Comparison of ENCODE assay signal across 13 mouse cellular contexts in genomic region chr5:133983249-133983966, GRCm38 (mm10).
A peak's percentile ranks its signal among the peaks of the same experiment; 100 is the strongest.
DNase-seq lines count a peak whose midpoint lies in the region; ATAC-seq lines count a peak whose summit lies in the region.
"Had no signal": no experiment of that assay in that cellular context is flagged by ENCODE, and none has a peak within 500 bp of the region (broad histone marks: within the 10 kb centered on the region; RNA-seq: fewer than 3 reads in every experiment).

No protein-coding gene starts in this region.

- peak overlapping the region; percentile 18; the same call in 1 of the 2 replicates for H3K4me2 ChIP-seq in hindbrain, embryonic 15.5 days
- peak overlapping the region; percentile 32 for H3K4me2 ChIP-seq in neural tube, embryonic 13.5 days
- H3K4me2 ChIP-seq: limb, embryonic 12.5 days; stomach, embryonic 15.5 days had no signal

- H3K4me3 ChIP-seq in forebrain, embryonic 10.5 days: 0 out of 2 replicates have a peak overlapping the region, but pooled peaks have one; percentile 11
- H3K4me3 ChIP-seq in hindbrain, embryonic 15.5 days: no peak overlapping the region
- H3K4me3 ChIP-seq in neural tube, embryonic 13.5 days: no peak overlapping the region
- H3K4me3 ChIP-seq: limb, embryonic 12.5 days; stomach, embryonic 15.5 days had no signal

- peak; percentile 61 for DNase-seq in embryo, embryonic 10 days (ENCODE audit: low spot score)
- peak; percentile 64 for DNase-seq in forebrain, embryonic 10.5 days (ENCODE audit: extremely low spot score, low spot score)
- no peak for DNase-seq in ovary, postnatal 36 days (ENCODE audit: low spot score)
- DNase-seq in thymus, postnatal 0 days (ENCODE audit: low spot score): no peak
- DNase-seq in frontal cortex, postnatal 36 days (ENCODE audit: low spot score in 2 of 2): no peak
- DNase-seq: gastrocnemius, postnatal 10 days; kidney, adult 18-20 months; lung, adult 2 months had no signal

- H3K4me1 ChIP-seq in forebrain, embryonic 10.5 days: peaks cover 40% of the 10 kb centered on the region
- peaks cover 16% of the 10 kb centered on the region for H3K4me1 ChIP-seq in hindbrain, embryonic 15.5 days (replicated peaks)
- H3K4me1 ChIP-seq in neural tube, embryonic 13.5 days (replicated peaks): peaks cover 20% of the 10 kb centered on the region
- H3K4me1 ChIP-seq: stomach, embryonic 15.5 days had no signal

- H3K27ac ChIP-seq in forebrain, embryonic 10.5 days: peak overlapping the region; percentile 31; the same call in 1 of the 2 replicates
- no peak overlapping the region for H3K27ac ChIP-seq in hindbrain, embryonic 15.5 days (replicated peaks)
- H3K27ac ChIP-seq in neural tube, embryonic 13.5 days (replicated peaks): peak overlapping the region; percentile 43
- H3K27ac ChIP-seq: limb, embryonic 12.5 days; stomach, embryonic 15.5 days had no signal

- no peak for ATAC-seq in hindbrain, embryonic 15.5 days (ENCODE audit: low FRiP score, low read depth)
- ATAC-seq in neural tube, embryonic 13.5 days (ENCODE audit: low read depth): 0 out of 2 replicates have a peak, but pooled peaks have one; percentile 56
- no peak for ATAC-seq in granulocyte monocyte progenitor cell, adult 5-6 weeks (replicated peaks; ENCODE audit: poor library complexity, severe bottlenecking)

- no peaks in the 10 kb centered on the region for H3K36me3 ChIP-seq in forebrain, embryonic 10.5 days (replicated peaks)
- no peaks in the 10 kb centered on the region for H3K36me3 ChIP-seq in hindbrain, embryonic 15.5 days
- H3K36me3 ChIP-seq in neural tube, embryonic 13.5 days: no peaks in the 10 kb centered on the region
- H3K36me3 ChIP-seq: limb, embryonic 12.5 days; stomach, embryonic 15.5 days had no signal

- no peaks in the 10 kb centered on the region for H3K9me3 ChIP-seq in forebrain, embryonic 10.5 days
- no peaks in the 10 kb centered on the region for H3K9me3 ChIP-seq in hindbrain, embryonic 15.5 days
- no peaks in the 10 kb centered on the region for H3K9me3 ChIP-seq in neural tube, embryonic 13.5 days
- H3K9me3 ChIP-seq: limb, embryonic 12.5 days; stomach, embryonic 15.5 days had no signal

- peaks cover 99% of the 10 kb centered on the region for H3K27me3 ChIP-seq in forebrain, embryonic 10.5 days (ENCODE audit: poor library complexity, severe bottlenecking)
- peaks cover 6% of the 10 kb centered on the region; the same call in 1 of the 2 replicates for H3K27me3 ChIP-seq in hindbrain, embryonic 15.5 days
- peaks cover 11% of the 10 kb centered on the region for H3K27me3 ChIP-seq in neural tube, embryonic 13.5 days
- H3K27me3 ChIP-seq: stomach, embryonic 15.5 days had no signal

- WGBS in forebrain, embryonic 10.5 days: 2% methylated on average over 15 of the region's 15 CpGs
- WGBS in hindbrain, embryonic 15.5 days: 3% methylated on average over 15 of the region's 15 CpGs
- WGBS in neural tube, embryonic 13.5 days: under 1% methylated on average over 14 of the region's 15 CpGs

- no peak overlapping the region for H3K9ac ChIP-seq in hindbrain, embryonic 15.5 days
- no peak overlapping the region for H3K9ac ChIP-seq in neural tube, embryonic 13.5 days
- H3K9ac ChIP-seq: limb, embryonic 12.5 days; stomach, embryonic 15.5 days had no signal

Comparison
In these comparisons a context has a peak if more than half of its experiments do, and no peak if none do; other contexts are left out.
1. DNase-seq: peak in embryo, embryonic 10 days (single experiment) and forebrain, embryonic 10.5 days (single experiment); none in ovary, postnatal 36 days (single experiment), thymus, postnatal 0 days (single experiment) and frontal cortex, postnatal 36 days (0 of 2).